Mouse (Mus musculus) hindbrain, embryonic 13.5 days (tissue): ENCODE data around the gene Mtor. TPM values are rescaled to one million over a fixed set of nuclear protein-coding genes. Genes with fewer than 3 reads are reported as not detected.

Source experiments
- ATAC-seq: fragments of 200-750 bp; cut with Nextera tagmentation; 2 replicates; pipeline ENCODE4 v1.8.0; 2017; ENCODE audit warnings: moderate TSS enrichment; ENCODE audit not compliant: low FRiP score
- H3K27ac ChIP-seq: fragments of 300-500 bp; sonication (generic); 2 replicates; pipeline ENCODE4 v1.5.1; 2015; ENCODE audit warnings: inconsistent platforms, mild to moderate bottlenecking, moderate library complexity
- H3K27me3 ChIP-seq: fragments of 300-500 bp; sonication (generic); 2 replicates; pipeline ENCODE4 v1.6.1; 2015; ENCODE audit warnings: mild to moderate bottlenecking, inconsistent platforms
- H3K36me3 ChIP-seq: fragments of 300-500 bp; sonication (generic); 2 replicates; pipeline ENCODE4 v1.6.1; 2015; ENCODE audit warnings: mild to moderate bottlenecking, inconsistent platforms
- H3K4me1 ChIP-seq: fragments of 300-500 bp; sonication (generic); replicated peaks from 2 replicates; pipeline ENCODE4 v1.6.1; 2015; ENCODE audit warnings: inconsistent platforms
- H3K4me2 ChIP-seq: fragments of 300-500 bp; sonication (generic); 2 replicates; pipeline ENCODE4 v1.6.1; 2015; ENCODE audit warnings: inconsistent platforms, mild to moderate bottlenecking, moderate library complexity
- H3K4me3 ChIP-seq: fragments of 300-500 bp; sonication (generic); 2 replicates; pipeline ENCODE4 v1.5.1; 2015; ENCODE audit warnings: mild to moderate bottlenecking, inconsistent platforms
- H3K9ac ChIP-seq: fragments of 300-500 bp; sonication (generic); 2 replicates; pipeline ENCODE4 v1.6.1; 2015; ENCODE audit warnings: mild to moderate bottlenecking, inconsistent platforms
- H3K9me3 ChIP-seq: fragments of 300-500 bp; sonication (generic); 2 replicates; pipeline ENCODE4 v1.6.1; 2016; ENCODE audit warnings: inconsistent platforms
- WGBS: fragments of 180-500 bp; shearing (Covaris S2); methylation state at CpG from one replicate; pipeline ENCODE4 v1.1.7; 2015; 5-methylcytosine and 5-hydroxymethylcytosine counted together
- polyA plus RNA-seq: library from polyadenylated mRNA; unstranded; fragments of >200 nt; fragmentation: Nextera tagmentation; extraction: Ambion mirVana; gene quantifications from 2 replicates; pipeline ENCODE4 v1.2.1, GENCODE M21; 2015

The Mtor gene
- polyA plus RNA-seq, 1 experiment from 2014 or later: 23.0 TPM

DNA sequence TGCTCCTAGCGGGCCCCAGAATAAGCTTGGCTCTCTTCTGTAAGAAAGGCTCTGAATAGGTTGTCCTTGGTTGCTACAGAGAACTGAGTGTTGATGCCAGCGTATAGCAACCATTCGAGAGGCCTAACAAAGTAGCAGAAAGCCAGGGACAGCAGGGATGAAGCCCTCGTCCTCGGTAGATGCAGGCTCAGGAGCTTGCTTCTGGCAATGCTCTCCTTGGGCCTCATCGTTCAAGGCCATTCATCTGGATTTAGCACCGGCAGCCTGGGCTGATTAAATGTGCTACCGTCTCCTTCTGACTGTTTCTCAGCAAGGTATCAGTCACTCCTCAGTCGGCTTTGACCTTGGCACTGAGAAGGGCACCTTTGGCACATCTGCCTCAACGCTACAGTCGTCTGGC, 19.3 kb upstream of the Mtor start:
- 79% methylated on average over 11 of the region's 11 CpGs for WGBS
- Histone ChIP-seq H3K27ac (no peak overlapping the region), H3K4me2 (no peak overlapping the region), H3K4me1 (peaks cover 52% of the 10 kb centered on the region), H3K9ac (0 out of 2 replicates have a peak overlapping the region, but pooled peaks have one; percentile 6), H3K27me3 (no peaks in the 10 kb centered on the region), H3K4me3 (no peak overlapping the region), H3K36me3 (peaks cover 3% of the 10 kb centered on the region; the same call in 1 of the 2 replicates), H3K9me3 (no peaks in the 10 kb centered on the region)
- no peak for ATAC-seq

DNA sequence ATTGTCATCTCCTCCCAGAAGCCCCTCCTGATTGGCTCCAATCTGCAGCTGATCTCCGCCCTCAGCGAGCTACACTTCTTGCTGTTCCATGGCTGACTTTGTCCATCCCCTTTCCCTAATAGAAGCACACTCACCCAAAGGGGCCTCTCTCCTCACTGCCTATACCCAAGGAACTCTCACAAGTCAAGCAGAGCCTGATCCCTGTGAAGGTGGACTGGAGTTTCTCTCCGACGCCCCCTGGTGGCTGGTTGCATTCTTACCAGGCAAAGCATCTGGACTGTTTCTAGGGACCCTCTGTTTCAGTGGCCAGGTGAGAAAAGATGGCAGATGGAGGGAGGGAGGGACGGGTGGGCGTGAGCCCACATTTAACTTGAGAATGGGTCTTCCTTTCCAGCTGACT, 18.7 kb upstream of the Mtor start:
- no peak overlapping the region for H3K27ac ChIP-seq
- H3K9me3 ChIP-seq: no peaks in the 10 kb centered on the region
- 24% methylated on average over 6 of the region's 6 CpGs for WGBS
- peaks cover 51% of the 10 kb centered on the region for H3K4me1 ChIP-seq
- no peak overlapping the region for H3K4me2 ChIP-seq
- no peak overlapping the region for H3K4me3 ChIP-seq
- H3K9ac ChIP-seq: no peak overlapping the region
- peak; percentile 40; the same call in 1 of the 2 replicates for ATAC-seq
- peaks cover 3% of the 10 kb centered on the region; the same call in 1 of the 2 replicates for H3K36me3 ChIP-seq
- no peaks in the 10 kb centered on the region for H3K27me3 ChIP-seq

- Histone ChIP-seq H3K9ac (no peak overlapping the region), H3K4me2 (no peak overlapping the region), H3K27ac (no peak overlapping the region), H3K4me3 (no peak overlapping the region), H3K36me3 (peaks cover 3% of the 10 kb centered on the region; the same call in 1 of the 2 replicates), H3K9me3 (no peaks in the 10 kb centered on the region), H3K4me1 (peaks cover 50% of the 10 kb centered on the region), H3K27me3 (no peaks in the 10 kb centered on the region)
- whole genome bisulfite sequencing: 81% methylated on average over 11 of the region's 11 CpGs
- ATAC-seq: no peak
Observed at GRCm38 (mm10) chr4:148430880-148431519, 17.4 kb upstream of the Mtor start.

GRCm38 (mm10) chr4:148432488-148432887, 15.9 kb upstream of the Mtor start:
- no peak overlapping the region for H3K4me3 ChIP-seq
- WGBS: 91% methylated on average over 4 of the region's 4 CpGs
- peaks cover 6% of the 10 kb centered on the region for H3K36me3 ChIP-seq
- no peak overlapping the region for H3K9ac ChIP-seq
- H3K27me3 ChIP-seq: no peaks in the 10 kb centered on the region
- no peak overlapping the region for H3K4me2 ChIP-seq
- H3K4me1 ChIP-seq: peaks cover 48% of the 10 kb centered on the region
- ATAC-seq: no peak
- no peak overlapping the region for H3K27ac ChIP-seq
- no peaks in the 10 kb centered on the region for H3K9me3 ChIP-seq

GRCm38 (mm10) chr4:148433336-148433735, 15.1 kb upstream of the Mtor start:
- Histone ChIP-seq H3K9me3 (no peaks in the 10 kb centered on the region), H3K4me1 (peaks cover 40% of the 10 kb centered on the region), H3K9ac (no peak overlapping the region), H3K27ac (no peak overlapping the region), H3K4me3 (no peak overlapping the region), H3K36me3 (peaks cover 6% of the 10 kb centered on the region), H3K27me3 (no peaks in the 10 kb centered on the region), H3K4me2 (no peak overlapping the region)
- no peak for ATAC-seq
- 84% methylated on average over 18 of the region's 18 CpGs for WGBS

DNA sequence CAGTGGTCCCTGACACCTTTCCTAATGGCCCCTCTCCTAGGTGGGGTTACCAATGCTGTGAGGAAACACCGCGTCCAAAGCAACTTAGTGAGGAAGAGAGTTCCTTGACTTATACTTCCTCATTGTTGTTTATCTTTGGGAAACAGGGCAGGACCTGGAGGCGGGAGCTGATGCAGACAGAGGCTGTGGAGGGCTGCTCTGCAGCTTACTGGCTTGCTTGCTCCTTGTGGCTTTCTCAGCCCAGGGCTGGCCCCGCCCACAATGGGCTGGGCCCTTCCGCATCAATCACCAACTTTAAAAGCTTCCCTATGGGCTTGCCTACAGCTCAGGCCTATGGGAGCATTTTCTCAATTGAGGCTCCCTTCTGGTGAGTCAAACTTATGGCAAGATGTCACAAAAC, 14.6 kb upstream of the Mtor start:
- Histone ChIP-seq H3K4me2 (no peak overlapping the region), H3K4me3 (no peak overlapping the region), H3K4me1 (peaks cover 37% of the 10 kb centered on the region), H3K9me3 (no peaks in the 10 kb centered on the region), H3K27me3 (no peaks in the 10 kb centered on the region), H3K9ac (no peak overlapping the region), H3K27ac (no peak overlapping the region), H3K36me3 (peaks cover 6% of the 10 kb centered on the region)
- ATAC-seq: no peak
- 79% methylated on average over 5 of the region's 5 CpGs for WGBS

GRCm38 (mm10) chr4:148434554-148434953, 13.9 kb upstream of the Mtor start:
- ATAC-seq: no peak
- Histone ChIP-seq H3K27ac (no peak overlapping the region), H3K9ac (0 out of 2 replicates have a peak overlapping the region, but pooled peaks have one; percentile 1), H3K4me1 (peaks cover 30% of the 10 kb centered on the region), H3K4me3 (no peak overlapping the region), H3K27me3 (no peaks in the 10 kb centered on the region), H3K9me3 (no peaks in the 10 kb centered on the region), H3K4me2 (no peak overlapping the region), H3K36me3 (peaks cover 6% of the 10 kb centered on the region)
- 85% methylated on average over 4 of the region's 4 CpGs for WGBS

- Histone ChIP-seq H3K4me2 (no peak overlapping the region), H3K4me1 (peaks cover 29% of the 10 kb centered on the region), H3K27me3 (no peaks in the 10 kb centered on the region), H3K9ac (peak overlapping the region; percentile 29; the same call in 1 of the 2 replicates), H3K4me3 (no peak overlapping the region), H3K9me3 (no peaks in the 10 kb centered on the region), H3K27ac (no peak overlapping the region), H3K36me3 (peaks cover 6% of the 10 kb centered on the region)
- no peak for ATAC-seq
- WGBS: 91% methylated on average over 3 of the region's 3 CpGs
Observed at GRCm38 (mm10) chr4:148435106-148435505, 13.3 kb upstream of the Mtor start.

GRCm38 (mm10) chr4:148435657-148436330, 12.6 kb upstream of the Mtor start:
- no peak overlapping the region for H3K27ac ChIP-seq
- peak; percentile 49 for ATAC-seq

DNA sequence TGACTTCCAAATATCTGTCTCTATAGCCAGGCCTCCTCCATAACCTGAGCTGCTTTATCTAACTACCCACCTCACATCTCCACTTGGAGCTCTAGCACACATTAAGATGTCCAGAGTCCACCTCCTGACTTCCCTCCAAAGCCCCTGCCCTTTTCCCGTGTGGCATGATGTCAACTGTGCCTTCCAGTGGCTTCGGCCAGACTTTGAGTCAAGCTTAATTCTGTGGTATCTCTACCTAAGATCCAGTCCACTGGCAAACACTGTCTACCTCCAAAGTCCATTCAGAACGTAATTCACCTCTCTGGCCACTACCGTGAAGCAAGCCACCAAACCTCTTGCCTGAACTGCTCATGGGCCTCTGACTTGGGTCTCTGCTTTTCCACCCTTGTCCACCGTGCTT, 6.5 kb upstream of the Mtor start:
- Histone ChIP-seq H3K4me2 (no peak overlapping the region), H3K27me3 (no peaks in the 10 kb centered on the region), H3K4me1 (peaks cover 36% of the 10 kb centered on the region), H3K36me3 (no peaks in the 10 kb centered on the region; the same call in 1 of the 2 replicates), H3K9me3 (no peaks in the 10 kb centered on the region), H3K4me3 (no peak overlapping the region), H3K27ac (no peak overlapping the region), H3K9ac (no peak overlapping the region)
- 94% methylated on average over 5 of the region's 5 CpGs for WGBS
- ATAC-seq: no peak

More at GRCm38 (mm10) chr4:148435657-148436330, 12.6 kb upstream of the Mtor start:
- peaks cover 6% of the 10 kb centered on the region for H3K36me3 ChIP-seq
- 0 out of 2 replicates have a peak overlapping the region, but pooled peaks have one; percentile 29 for H3K9ac ChIP-seq
- H3K4me3 ChIP-seq: no peak overlapping the region
- no peaks in the 10 kb centered on the region for H3K27me3 ChIP-seq
- peaks cover 28% of the 10 kb centered on the region for H3K4me1 ChIP-seq
- 55% methylated on average over 6 of the region's 6 CpGs for WGBS
- H3K9me3 ChIP-seq: no peaks in the 10 kb centered on the region
- H3K4me2 ChIP-seq: no peak overlapping the region

GRCm38 (mm10) chr4:148442598-148442997, 5.8 kb upstream of the Mtor start:
- H3K4me1 ChIP-seq: peaks cover 39% of the 10 kb centered on the region
- no peak overlapping the region for H3K4me3 ChIP-seq
- H3K27me3 ChIP-seq: no peaks in the 10 kb centered on the region
- no peak overlapping the region for H3K4me2 ChIP-seq
- 91% methylated on average over 7 of the region's 7 CpGs for WGBS
- H3K9ac ChIP-seq: no peak overlapping the region
- no peaks in the 10 kb centered on the region for H3K9me3 ChIP-seq
- H3K27ac ChIP-seq: no peak overlapping the region
- no peaks in the 10 kb centered on the region; the same call in 1 of the 2 replicates for H3K36me3 ChIP-seq
- ATAC-seq: no peak

- no peak for ATAC-seq
- no peaks in the 10 kb centered on the region for H3K27me3 ChIP-seq
- H3K27ac ChIP-seq: peak within 1 kb of the TSS; percentile 75
- H3K36me3 ChIP-seq: no peaks in the 10 kb centered on the region; the same call in 1 of the 2 replicates
- H3K9me3 ChIP-seq: no peaks in the 10 kb centered on the region
- H3K9ac ChIP-seq: peak within 1 kb of the TSS; percentile 82
- WGBS: 0% methylated on average over 46 of the region's 46 CpGs
- peaks cover 46% of the 10 kb centered on the region for H3K4me1 ChIP-seq
- peak within 1 kb of the TSS; percentile 85 for H3K4me2 ChIP-seq
- peak within 1 kb of the TSS; percentile 70 for H3K4me3 ChIP-seq
Observed at GRCm38 (mm10) chr4:148444250-148444967, 4.0 kb upstream of the Mtor start, which contains the start of gene Ubiad1. Ubiad1 (minus strand) TSS chr4:148444771.
